Mouse (Mus musculus) erythroblast, embryonic 14.5 days (primary cell): ENCODE measurements at regions not wholly inside any gene's neighbourhood (a gene's known extent, or its start where the extent isn't known, plus 50 kb on each side); places are given as distances from the start of the nearest gene placed in this dataset.

ENCODE experiments used
- GATA1 ChIP-seq: IDR thresholded peaks from 2 replicates; pipeline ENCODE4 v1.6.1; 2012; ENCODE audit warnings: low read length, inconsistent platforms, mixed read lengths
- TAL1 ChIP-seq: IDR thresholded peaks from 3 replicates; pipeline ENCODE4 v1.6.1; 2012; ENCODE audit warnings: low read length, inconsistent platforms, mixed read lengths

- no peak for TF ChIP-seq GATA1
- TF ChIP-seq TAL1, result no peak
These were observed 189.1 kb upstream of the Irx3 start for GRCm38 (mm10) chr8:91990952-91991351.
